Mouse (Mus musculus) T-cell, adult 2 months (primary cell): Measurements from ENCODE around the gene Afdn.
"Not testable (repeated sequence)": the region's sequence is repeated elsewhere in the genome, so short reads cannot be mapped to it uniquely, and the experiment has no call there.

Experiments
- DNase-seq: peaks from one replicate; pipeline ENCODE4 v3.0.0; 2022; ENCODE audit warnings: low spot score

Gene Afdn

DNA sequence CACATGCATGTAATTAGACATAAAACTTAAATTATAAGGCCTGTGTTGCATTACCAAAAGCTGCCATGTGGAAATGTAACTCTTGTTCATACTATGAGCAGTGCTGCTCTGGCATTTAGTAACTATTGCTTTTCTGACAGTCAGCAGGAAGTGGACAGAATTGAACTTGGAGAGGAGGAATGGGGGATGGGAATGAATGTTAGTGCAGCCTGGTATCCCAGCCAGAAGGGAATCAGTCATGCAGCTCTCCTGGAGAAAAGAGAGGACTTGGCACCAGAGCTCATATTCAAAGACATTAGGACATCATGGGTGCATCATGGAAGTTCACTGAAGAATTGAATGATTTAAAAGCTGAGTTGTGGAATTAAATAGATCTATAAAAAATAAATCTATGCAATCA, 117.1 kb downstream of the Afdn start:
- no peak for DNase-seq

DNA sequence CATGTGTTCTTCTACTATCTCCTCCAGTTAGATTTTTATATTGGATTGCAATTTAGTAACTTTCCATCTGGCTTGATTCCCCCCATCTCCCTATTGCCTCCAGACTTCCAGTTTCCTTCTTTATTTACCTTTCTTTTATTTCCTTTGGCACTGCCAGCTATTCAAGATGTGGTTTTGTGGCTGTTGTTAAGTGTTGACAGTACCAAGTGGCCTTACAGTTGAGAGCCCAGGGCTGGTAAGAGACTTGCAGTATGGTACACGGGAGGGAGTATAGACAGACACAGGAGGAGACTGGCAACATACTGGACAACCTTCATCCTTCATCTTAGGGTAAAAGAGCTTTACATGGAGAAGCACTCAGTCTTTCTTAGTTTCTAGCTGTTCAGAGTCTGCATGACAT, 119.4 kb downstream of the Afdn start:
- DNase-seq = no peak

DNA sequence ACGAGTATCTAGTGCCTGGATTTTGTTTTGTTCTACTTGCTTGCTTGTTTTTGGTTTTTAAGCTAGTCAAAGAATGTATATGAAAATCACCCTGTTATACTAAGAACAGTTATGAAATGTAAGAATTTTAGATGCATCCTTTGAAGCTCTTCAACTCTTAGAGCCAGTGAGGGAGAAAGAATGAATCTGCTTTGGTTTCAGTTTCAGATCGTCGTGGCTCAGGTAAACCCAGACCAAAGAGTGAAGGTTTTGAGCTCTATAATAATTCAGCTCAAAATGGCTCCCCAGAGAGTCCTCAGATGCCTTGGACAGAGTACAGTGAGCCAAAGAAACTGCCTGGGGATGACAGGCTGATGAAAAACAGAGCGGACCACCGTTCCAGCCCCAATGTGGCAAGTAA, 123.2 kb downstream of the Afdn start:
- no peak for DNase-seq

DNA sequence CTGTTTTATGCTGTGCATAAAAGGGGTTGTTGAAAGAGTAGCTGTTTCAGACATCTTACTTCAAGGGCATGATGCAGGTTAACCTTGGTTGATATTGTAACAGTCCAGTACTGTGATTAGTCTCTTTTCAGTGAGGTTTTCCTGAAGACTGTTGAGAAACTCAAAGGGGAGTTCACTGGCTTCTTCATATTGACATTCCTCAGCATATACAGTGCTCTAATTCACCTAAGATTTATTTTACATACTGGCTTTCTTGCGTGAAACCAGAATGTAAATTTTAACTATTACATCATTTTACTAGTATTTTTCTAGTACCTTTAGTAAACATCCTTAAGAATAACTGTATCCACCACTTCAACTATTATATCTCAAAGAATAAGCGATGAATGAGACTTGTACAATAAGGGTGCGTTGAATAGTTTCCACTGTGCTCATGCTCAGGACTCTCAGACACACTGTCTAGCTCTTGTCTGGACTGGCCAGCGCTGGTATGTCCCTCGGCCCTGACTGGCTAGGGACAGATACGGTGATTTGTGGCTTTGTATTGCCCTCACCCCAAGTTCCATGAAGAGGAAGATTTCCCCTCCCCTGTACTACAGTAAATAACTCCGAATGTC, 129.6 kb downstream of the Afdn start:
- no peak for DNase-seq

DNA sequence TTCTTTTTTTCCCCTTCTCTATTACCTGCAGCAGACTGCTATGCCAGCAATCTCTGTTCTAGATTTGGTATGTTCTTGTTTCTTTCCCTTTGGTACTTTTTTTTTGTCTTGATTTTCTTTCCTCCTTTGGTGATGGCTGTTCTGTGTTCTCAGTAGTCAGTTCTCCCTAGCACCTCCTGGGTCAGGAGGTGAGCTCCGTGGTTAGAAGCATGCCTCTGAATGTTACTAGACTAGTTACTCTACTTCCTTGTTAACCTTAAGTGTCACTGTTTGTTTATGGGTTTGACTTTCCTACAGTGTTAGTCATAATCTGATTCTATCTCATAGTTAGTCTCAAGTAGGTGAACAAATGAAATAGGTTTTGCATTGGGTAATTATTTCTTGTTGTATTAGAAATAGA, 130.6 kb downstream of the Afdn start:
- DNase-seq = no peak

DNA sequence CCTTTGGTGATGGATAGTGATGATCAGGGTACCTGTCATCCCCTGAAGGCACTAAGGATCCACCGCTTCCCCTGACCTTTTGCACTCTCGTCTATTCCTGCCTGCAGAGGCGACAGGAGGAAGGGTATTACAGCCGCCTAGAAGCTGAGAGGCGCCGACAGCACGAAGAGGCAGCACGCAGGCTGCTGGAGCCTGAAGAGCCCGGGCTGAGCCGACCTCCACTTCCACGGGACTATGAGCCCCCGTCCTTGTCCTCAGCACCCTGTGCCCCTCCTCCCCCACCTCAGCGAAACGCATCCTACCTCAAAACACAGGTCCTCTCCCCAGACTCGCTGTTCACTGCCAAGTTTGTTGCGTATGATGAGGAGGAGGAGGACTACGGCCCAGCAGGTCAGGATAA, 138.5 kb downstream of the Afdn start:
- no peak for DNase-seq

DNA sequence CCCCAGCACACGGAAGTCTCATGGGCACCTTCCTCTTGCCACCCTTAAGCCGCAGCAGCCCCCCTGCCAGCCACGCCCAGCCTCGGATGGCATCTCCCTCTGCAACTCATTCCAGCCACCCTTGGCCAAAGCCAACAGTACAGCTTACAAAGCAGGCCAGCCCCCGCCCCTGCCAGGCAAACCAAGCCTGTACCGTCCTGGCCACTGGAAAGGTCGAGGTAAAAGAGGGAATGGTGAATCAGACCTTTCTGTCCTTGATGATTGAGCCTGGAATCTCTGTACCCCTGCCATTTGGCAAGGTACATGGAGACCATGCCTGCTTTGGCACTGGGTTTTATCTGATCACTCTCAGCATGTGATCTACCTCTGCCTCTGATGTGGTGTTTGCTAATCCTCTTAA, 138.9 kb downstream of the Afdn start:
- DNase-seq = no peak

DNA sequence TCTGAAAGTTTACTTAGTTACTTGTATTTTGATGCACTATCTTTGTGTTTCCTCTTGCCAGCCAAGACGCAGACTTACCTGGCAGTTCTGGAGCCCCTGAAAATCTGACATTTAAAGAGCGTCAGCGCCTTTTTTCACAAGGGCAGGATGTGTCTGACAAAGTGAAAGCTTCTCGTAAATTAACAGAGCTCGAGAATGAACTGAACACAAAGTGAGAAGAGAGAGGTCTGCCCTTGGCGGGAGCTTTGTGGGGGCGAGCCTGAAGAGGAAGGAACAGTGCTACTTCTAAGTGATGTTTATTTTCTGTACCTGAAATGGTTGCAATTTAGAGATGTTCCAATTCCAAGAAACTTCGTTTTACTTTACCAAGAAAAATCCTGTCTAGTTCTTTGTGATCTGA, 143.5 kb downstream of the Afdn start:
- no peak for DNase-seq

DNA sequence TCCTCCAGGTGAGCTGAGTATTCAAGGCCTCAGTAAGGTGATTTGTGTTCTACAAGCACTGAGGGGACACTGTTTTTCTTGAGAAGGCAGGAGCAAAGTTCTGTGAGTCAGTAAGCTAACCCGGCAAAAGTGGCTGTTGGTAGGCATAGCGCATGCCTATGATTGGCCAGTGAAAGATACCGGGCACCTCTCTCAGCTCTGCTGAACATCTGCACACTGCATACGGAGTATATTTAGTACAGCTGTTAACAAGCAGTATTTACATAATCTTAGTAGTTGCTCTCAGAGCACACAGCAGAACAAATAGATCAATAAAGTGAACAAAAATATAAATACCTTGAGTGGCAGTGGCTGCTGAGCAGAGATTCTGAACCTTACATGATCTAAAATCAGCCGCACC, 146.7 kb downstream of the Afdn start:
- no peak for DNase-seq

DNA sequence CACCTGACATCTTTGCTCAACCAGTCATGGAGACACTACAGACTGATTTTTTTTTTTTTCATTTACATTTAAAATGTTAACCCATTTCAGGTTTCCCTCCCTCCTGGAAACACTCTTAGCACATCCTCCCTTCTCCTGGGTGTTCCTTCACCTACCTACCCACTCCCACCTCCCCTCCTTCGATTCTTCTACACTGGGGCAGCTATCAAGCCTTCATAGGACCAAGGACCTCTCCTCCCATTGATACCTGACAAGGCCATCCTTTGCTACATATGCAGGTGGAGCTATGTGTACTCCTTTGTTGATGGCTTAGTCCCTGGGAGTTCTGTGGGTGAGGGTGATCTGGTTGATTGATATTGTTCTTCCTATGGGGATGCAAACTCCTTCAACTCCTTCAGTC, 147.3 kb downstream of the Afdn start:
- DNase-seq = no peak

DNA sequence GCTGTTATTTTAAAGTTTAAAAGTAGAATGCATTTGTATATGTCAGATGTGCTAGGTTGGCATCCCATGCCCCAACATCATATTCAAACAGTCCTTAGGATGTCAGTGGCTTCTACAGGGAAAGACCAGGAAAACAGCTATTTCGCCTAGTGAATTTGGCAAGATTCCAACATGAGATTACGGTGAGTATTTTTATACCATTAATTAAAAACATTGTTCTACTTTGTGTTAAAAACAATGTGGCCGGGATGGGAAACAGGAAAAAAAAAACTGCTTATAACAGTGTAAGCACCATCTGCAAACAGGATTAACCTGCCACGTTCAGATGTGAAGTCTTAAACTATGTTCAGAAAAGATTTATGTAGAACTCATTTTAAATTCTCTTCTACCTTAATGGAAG, 153.6 kb downstream of the Afdn start:
- no peak for DNase-seq

DNA sequence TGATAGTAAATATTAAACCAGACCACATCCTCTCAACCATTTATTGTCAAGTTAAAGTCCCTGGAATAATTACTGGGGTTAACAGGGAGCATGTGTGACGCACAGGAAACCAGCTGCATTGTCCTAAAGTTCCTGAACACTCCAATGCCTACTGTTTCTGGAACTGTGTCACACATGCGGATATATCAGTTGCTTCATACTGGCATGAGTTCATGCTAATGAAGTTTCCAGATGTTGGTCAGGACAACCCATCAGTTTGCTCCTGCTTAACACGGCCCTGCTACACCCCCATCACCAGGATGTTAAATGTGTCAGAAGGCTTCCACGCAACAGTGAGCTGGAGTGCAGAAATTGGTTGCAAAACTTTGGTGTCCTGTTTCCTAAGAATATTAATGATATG, 154.2 kb downstream of the Afdn start:
- DNase-seq = no peak

DNA sequence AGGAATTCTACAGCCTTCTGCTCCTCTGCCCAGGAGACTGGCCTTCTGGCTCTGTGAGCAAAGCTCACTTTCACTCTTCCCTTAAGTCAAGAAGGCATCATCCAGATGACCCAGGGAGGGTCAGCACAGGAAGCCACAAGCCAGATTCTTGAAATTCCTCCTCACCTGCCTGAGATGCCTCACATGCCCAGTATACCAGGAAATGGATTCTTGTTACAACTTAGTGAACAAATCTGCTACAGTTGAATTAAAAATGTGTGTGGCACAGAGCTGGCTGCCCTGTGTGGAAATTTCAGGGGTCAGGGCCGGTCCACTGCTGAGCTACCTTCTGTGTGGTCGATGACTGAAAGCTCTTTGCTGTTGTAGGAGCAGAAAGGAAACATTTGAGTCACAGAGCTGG, 160.4 kb downstream of the Afdn start:
- no peak for DNase-seq

DNA sequence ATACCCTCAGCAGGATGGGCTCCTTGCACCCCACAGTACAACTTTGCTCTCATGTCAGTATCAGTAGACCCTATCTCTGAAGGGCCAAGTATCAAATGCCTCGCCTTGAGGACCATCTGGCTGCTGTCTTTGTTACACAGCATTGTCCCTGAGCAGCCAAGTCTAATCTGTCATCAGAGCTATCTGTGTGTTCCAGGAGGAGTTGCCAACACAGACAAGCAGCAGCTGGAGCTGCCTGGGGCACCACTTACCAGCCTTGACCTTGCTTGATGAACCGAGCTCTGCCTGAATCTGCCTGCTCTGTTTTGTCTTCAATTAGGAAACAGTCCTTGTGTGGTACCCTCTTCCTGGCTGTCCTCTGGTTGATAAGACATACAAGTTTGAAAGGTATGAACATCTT, 163.1 kb downstream of the Afdn start:
- no peak for DNase-seq

DNA sequence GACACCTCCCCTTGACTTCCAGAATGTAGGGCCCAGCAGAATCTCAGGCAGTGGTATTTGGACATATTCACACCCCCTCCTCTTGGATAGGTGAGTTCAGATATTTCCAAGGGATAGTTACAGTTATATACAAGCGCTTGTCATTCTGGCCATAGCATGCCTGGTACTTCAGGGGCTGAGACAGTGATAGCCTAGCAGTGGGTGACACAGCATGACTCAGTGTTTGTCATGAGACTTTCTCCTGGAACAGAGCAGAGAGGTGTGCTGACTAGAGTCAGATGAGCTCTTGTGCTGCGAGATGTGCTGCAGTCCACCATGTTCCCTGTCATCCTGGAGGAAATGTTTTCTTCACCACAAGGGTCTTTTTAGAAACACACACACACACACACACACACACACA, 164.2 kb downstream of the Afdn start:
- no peak for DNase-seq

DNA sequence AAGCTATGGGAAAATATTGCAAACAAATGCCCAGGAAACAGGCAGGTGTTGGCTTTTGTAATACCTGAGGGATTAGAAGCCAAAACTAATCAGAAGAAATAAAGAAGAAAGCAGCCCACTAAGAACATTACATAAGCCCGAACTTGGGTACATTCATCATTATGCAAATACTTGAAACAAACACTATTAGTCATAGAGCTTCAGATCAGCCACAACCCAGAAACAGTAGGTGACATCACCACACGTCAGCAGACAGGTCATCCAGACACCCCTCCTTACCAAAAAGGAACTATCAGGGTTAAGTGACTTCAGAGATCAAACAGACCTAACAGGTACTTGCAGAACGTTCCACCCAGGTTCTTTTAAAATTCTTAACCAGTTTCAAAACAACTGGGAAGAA, 165.6 kb downstream of the Afdn start:
- no peak for DNase-seq

DNA sequence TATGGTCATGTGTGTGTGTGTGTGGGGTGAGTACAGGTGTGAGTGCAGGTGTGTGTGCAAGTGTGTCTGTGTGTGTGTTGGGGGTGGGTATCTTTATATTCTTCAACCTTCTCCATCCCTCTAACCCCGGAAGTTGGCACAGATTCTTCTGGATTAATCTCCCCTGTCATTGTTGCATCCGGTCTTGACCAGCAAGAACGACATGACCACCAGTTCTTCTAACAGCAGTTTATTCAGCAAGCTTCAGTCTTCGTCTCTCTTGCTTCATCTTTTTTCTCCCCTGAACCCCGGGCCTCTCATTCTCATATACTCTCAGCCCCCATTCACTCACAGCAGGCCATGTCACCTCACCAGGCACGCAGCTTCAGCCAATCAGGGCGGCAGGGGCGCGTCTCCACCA, 170.1 kb downstream of the Afdn start:
- DNase-seq = no peak

DNA sequence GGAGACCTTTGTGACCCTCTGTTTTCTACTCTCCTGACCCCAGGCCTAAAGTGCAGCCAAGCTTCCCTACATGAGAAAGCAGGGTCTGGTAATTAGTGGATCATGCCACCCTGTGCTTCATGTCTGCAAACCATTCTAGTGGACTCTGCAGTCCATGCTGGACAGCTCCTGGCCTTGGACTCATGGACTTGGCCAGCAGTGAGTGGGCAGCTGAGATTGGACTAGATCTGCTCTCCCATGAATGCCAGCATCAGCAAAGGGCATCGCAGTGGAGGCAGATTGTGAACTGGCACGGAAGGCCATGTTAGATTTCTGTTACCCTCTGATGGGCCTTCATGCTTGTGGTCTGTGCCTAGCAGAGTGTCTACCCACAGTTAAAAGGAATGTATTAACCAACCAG, 175.0 kb downstream of the Afdn start:
- not testable (repeated sequence) for DNase-seq

DNA sequence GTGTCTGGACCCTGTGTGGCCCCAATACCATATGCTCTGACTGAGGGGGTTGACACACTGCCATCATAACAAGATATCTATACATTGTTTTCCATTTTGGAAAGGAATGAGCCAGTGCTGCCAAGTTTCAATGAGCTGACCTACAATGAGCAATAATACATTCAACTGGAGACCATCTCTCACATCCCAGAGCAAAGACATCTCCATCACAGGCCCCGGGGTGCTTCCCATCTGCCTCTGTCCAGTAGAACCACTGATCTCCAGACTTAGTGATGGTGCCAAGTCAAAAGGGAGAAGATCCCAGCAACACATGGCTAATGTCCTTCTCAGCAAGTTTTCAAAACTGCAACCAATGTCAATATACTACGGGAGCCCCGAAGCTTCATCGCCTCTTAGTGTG, 177.4 kb downstream of the Afdn start:
- DNase-seq = no peak

DNA sequence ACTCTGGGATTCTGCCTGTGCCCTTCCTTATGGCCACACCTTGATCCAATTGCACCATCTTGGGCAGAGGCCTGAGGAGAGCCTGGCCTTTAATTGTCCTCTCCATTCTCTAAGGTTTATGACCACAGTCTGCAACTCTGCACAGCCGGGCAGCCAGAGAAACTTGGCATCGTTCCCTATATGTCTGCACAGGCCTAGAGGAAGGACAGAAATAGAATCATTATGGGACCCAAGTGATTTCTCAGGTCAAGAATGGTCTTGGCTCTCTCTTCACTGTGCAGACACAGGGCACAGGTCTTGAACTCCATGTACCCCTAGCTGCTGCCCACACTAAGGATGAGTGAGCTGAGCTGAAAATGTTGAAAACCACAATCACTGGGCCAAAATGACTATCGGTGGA, 178.3 kb downstream of the Afdn start:
- no peak for DNase-seq

DNA sequence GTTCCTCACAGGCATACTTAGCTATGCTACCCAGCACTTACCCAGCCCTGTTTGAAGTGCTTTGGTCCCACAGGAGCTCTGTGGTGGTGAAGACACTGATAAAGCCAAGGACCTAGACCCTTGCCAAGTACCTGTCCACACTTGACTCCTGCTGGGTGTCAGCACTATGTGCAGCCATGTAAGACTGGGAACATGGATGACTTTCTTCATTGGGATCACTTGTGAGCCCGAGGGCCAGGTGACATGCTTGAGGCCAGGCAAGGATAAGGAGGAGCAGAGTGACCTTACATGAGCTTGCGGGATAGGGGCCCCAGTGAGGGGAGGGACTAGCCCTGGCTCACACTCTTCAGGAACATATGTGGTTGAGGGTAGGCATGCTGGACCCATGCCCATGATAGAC, 178.9 kb downstream of the Afdn start:
- not testable (repeated sequence) for DNase-seq

DNA sequence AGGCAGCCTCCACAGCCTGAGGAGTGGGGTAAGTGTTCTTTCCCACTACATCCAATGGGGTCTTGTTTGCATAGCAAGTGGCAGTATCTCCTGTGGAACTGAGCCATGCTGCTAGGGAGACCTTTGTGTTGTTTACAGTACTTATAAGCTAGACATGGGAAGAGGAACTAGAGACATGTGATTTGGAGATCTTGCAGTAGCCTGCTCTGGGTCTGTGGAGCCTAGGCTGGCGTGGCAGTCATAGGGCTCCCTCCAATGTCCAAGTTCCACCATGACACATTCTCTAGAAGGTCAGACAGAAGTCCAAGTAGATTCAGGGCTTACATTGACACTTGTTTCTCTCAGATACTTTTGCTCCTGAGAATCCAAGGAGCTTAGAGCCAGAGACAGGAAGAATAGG, 180.1 kb downstream of the Afdn start:
- DNase-seq = no peak

DNA sequence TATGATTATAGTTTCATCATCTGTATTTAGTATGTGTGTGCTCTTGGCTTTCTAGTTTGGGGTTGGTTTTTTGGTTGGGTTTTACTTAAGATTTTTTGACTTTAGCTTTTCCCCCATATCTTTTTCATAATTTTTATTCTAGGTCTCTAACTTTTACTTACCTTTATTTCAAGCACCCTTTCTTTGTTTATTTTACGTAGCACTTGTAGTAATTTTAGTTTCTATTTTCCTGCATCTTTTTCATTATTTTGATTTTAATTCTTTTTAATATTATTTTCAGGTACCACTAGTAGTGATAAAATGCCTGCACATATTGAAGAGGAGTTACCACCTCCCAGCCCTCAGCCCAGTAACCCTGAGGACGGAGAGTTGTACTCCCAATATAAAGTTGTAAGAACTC, 187.7 kb downstream of the Afdn start, which contains the start of gene Gm7168:
Gene Gm7168 (plus strand): TSS at position 301 of the 400 bp plus-strand sequence.
- not testable (repeated sequence) for DNase-seq

DNA sequence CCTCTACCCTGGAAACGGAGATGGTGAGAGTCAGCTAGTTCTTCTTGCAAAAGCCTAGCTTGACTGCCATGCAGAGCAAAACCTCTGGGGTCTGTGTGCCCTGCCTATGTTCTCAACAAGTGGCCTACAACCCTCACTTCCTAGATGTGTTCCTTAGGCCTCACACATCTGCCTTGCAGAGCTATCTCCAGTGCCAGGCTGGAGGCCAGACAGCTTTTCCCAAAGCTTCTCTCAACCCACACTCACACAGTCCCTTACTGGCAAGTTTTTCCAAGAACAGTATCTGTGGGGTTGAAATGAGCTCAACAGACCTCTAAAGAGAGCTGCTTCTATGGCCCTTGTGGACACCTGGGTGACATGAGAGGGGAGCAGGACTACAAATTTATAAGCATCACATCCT, 191.2 kb downstream of the Afdn start:
- not testable (repeated sequence) for DNase-seq
